In the genomic region with DNA sequence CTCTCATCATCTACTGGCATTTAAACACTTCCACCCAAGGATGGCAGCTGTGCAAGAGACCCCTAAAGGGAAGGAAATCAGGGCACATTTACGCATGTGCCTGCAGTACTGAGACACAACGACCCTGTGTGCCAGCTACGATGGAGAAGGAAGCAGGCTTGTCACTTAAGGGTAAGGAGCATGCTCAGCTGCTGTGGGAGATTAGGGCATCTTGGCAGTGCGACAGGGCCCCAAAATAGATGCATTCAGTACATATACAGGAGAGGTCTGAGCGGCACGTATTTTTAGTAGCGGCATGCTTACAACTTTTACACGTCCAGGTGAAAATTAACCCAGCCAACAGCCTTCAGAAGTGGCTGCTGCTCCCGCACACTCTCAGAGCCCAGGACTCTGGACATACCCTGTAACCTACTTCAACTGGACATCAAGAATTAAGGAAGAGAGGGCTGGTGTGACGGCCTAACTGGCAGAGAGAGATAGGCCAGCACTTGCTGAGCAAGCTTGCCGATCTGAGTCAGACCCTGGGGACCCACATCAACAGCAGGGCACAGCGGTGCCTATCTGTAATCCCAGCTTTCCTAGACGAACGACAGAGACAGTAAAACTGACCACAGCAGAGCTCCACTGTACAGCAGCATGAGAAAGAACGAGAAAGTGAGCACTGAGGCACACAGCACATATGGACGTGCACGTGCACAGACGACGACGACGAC, we compare ENCODE assay signal across 10 mouse cellular contexts. TPM values are rescaled to one million over a fixed set of nuclear protein-coding genes. Genes with fewer than 3 reads are reported as not detected.
A peak's percentile ranks its signal among the peaks of the same experiment; 100 is the strongest.
DNase-seq lines count a peak whose midpoint lies in the region; ATAC-seq and TF ChIP-seq lines count a peak whose summit lies in the region.
"Had no signal": no experiment of that assay in that cellular context is flagged by ENCODE, and none has a peak within 500 bp of the region (broad histone marks: within the 10 kb centered on the region; RNA-seq: fewer than 3 reads in every experiment).

No protein-coding gene starts in this region.

- no peak for TF ChIP-seq POLR2A in myocyte (IDR thresholded peaks at IDR 0.05; ENCODE audit: insufficient read length, low read depth)

- no peak overlapping the region for H3K4me3 ChIP-seq in midbrain, embryonic 12.5 days
- no peak overlapping the region for H3K4me3 ChIP-seq in midbrain, embryonic 10.5 days
- H3K4me3 ChIP-seq in heart, embryonic 14.5 days (ENCODE audit: control insufficient read depth in 1 of 2, insufficient read depth in 1 of 2, low read depth in 1 of 2, low read length in 2 of 2) = no peak overlapping the region
- no peak overlapping the region for H3K4me3 ChIP-seq in myocyte
- H3K4me3 ChIP-seq: embryonic facial prominence, embryonic 12.5 days; limb, embryonic 12.5 days had no signal

- peaks cover 90% of the 10 kb centered on the region for H3K79me2 ChIP-seq in myocyte (ENCODE audit: control insufficient read depth, insufficient read depth)

- H3K27me3 ChIP-seq in midbrain, embryonic 12.5 days = no peaks in the 10 kb centered on the region
- no peaks in the 10 kb centered on the region for H3K27me3 ChIP-seq in midbrain, embryonic 10.5 days (ENCODE audit: low read depth, poor library complexity, severe bottlenecking)
- H3K27me3 ChIP-seq in heart, embryonic 14.5 days (ENCODE audit: control insufficient read depth, insufficient read depth, low read length) = no peaks in the 10 kb centered on the region
- H3K27me3 ChIP-seq in myocyte (ENCODE audit: control insufficient read depth, insufficient read depth, insufficient read length) = no peaks in the 10 kb centered on the region
- H3K27me3 ChIP-seq: embryonic facial prominence, embryonic 12.5 days; limb, embryonic 12.5 days had no signal

- 0 out of 2 replicates have a peak overlapping the region, but pooled peaks have one; percentile 42 for H3K27ac ChIP-seq in midbrain, embryonic 12.5 days (replicated peaks)
- H3K27ac ChIP-seq in midbrain, embryonic 10.5 days (replicated peaks) = no peak overlapping the region
- H3K27ac ChIP-seq in heart, embryonic 14.5 days (replicated peaks in 1 of 2; ENCODE audit: control insufficient read depth in 1 of 2, insufficient read depth in 1 of 2, low read depth in 2 of 2, low read length in 2 of 2) = peak overlapping the region; percentile 78 to 94
- H3K27ac ChIP-seq: embryonic facial prominence, embryonic 12.5 days; limb, embryonic 12.5 days had no signal

- H3K9ac ChIP-seq in midbrain, embryonic 12.5 days (replicated peaks) = no peak overlapping the region
- H3K9ac ChIP-seq in heart, embryonic 14.5 days (ENCODE audit: low read length) = peak overlapping the region; percentile 64
- H3K9ac ChIP-seq: embryonic facial prominence, embryonic 12.5 days; limb, embryonic 12.5 days had no signal

- no peak overlapping the region for H3ac ChIP-seq in myocyte (ENCODE audit: control insufficient read depth, insufficient read length)

- no peak for ATAC-seq in midbrain, embryonic 12.5 days (ENCODE audit: low FRiP score, low read depth)
- ATAC-seq in heart, embryonic 14.5 days (ENCODE audit: insufficient number of reproducible peaks, insufficient read depth, low FRiP score, low read depth) = peak; percentile 77; the same call in 1 of the 2 replicates

- H3K4me2 ChIP-seq in midbrain, embryonic 12.5 days (replicated peaks) = no peak overlapping the region
- H3K4me2 ChIP-seq in heart, embryonic 14.5 days (ENCODE audit: low read length) = peak overlapping the region; percentile 55
- peak overlapping the region; percentile 10 for H3K4me2 ChIP-seq in myocyte (ENCODE audit: low read depth)
- H3K4me2 ChIP-seq: embryonic facial prominence, embryonic 12.5 days; limb, embryonic 12.5 days had no signal

- 84% methylated on average over 21 of the region's 21 CpGs for WGBS in midbrain, embryonic 12.5 days
- WGBS in midbrain, embryonic 10.5 days = 89% methylated on average over 21 of the region's 21 CpGs
- WGBS in heart, embryonic 14.5 days = 29% methylated on average over 21 of the region's 21 CpGs

- H3K4me1 ChIP-seq in midbrain, embryonic 12.5 days = peaks cover 40% of the 10 kb centered on the region
- H3K4me1 ChIP-seq in midbrain, embryonic 10.5 days = peaks cover 40% of the 10 kb centered on the region
- H3K4me1 ChIP-seq in heart, embryonic 14.5 days (ENCODE audit: control insufficient read depth in 2 of 2, insufficient read depth in 2 of 2, low read length in 2 of 2) = peaks cover 42 to 72% of the 10 kb centered on the region in 2 experiments

- no peaks in the 10 kb centered on the region for H3K9me3 ChIP-seq in midbrain, embryonic 12.5 days
- H3K9me3 ChIP-seq in midbrain, embryonic 10.5 days (replicated peaks) = no peaks in the 10 kb centered on the region
- no peaks in the 10 kb centered on the region for H3K9me3 ChIP-seq in heart, embryonic 14.5 days (ENCODE audit: control insufficient read depth, low read length)
- H3K9me3 ChIP-seq: embryonic facial prominence, embryonic 12.5 days; limb, embryonic 12.5 days had no signal

- H3K36me3 ChIP-seq in midbrain, embryonic 12.5 days = peaks cover 5% of the 10 kb centered on the region
- H3K36me3 ChIP-seq in midbrain, embryonic 10.5 days = peaks cover 23% of the 10 kb centered on the region
- H3K36me3 ChIP-seq in heart, embryonic 14.5 days (ENCODE audit: control insufficient read depth, insufficient read depth, low read length) = no peaks in the 10 kb centered on the region
- H3K36me3 ChIP-seq in myocyte (ENCODE audit: control insufficient read depth, insufficient read depth) = no peaks in the 10 kb centered on the region

- DNase-seq in cerebellum, adult 18-20 months = peak; percentile 62 to 63
- DNase-seq in cerebellum, adult 11 months = no peak
- DNase-seq in midbrain, embryonic 10.5 days (ENCODE audit: low spot score) = no peak
- DNase-seq in lung, postnatal 14 days = no peak
- DNase-seq in thymus, postnatal 36 days = no peak

TF ChIP-seq in myocyte, 11 proteins besides CTCF, POLR2A, EP300 and RAD21:
- no peak for TF ChIP-seq MAX (IDR thresholded peaks at IDR 0.05; ENCODE audit: low read depth)
- TF ChIP-seq MYOD1 (IDR thresholded peaks at IDR 0.05; ENCODE audit: control insufficient read depth in 1 of 3, insufficient read length in 2 of 3, low read depth in 2 of 3) = peak; percentile 43 to 81 (median 72)
- peak; percentile 36 to 64 (median 49) for TF ChIP-seq MYOG (IDR thresholded peaks at IDR 0.05; ENCODE audit: control insufficient read depth in 1 of 3, insufficient read depth in 1 of 3, insufficient read length in 2 of 3, low read depth in 2 of 3)
- TF ChIP-seq TCF3 (IDR thresholded peaks at IDR 0.05; ENCODE audit: insufficient read length, low read depth) = no peak
TF ChIP-seq in myocyte: peak in this region for 2.

RNA-seq across cellular contexts. Expression of a gene that starts 19.6 kb away (rescaled TPM):
- polyA plus RNA-seq in midbrain, embryonic 12.5 days (2016; fragmentation: Nextera tagmentation; extraction: Ambion mirVana) = 189 and 196 TPM in 2 replicates
- 90.0 and 109 TPM in 2 replicates for polyA plus RNA-seq in midbrain, embryonic 10.5 days (2016; fragmentation: Nextera tagmentation; extraction: Ambion mirVana)
- 52.9 and 67.0 TPM in 2 replicates for polyA plus RNA-seq in heart, embryonic 14.5 days (2014; fragmentation: Nextera tagmentation; extraction: Ambion mirVana)
- polyA plus RNA-seq in myocyte (2012; fragmentation: generic; extraction: Trizol) = 142 TPM

RNA-seq across cellular contexts. Expression of a gene that starts 31.3 kb away (rescaled TPM):
- polyA plus RNA-seq in midbrain, embryonic 12.5 days (2016; fragmentation: Nextera tagmentation; extraction: Ambion mirVana) = not detected in 2 replicates
- not detected in 2 replicates for polyA plus RNA-seq in midbrain, embryonic 10.5 days (2016; fragmentation: Nextera tagmentation; extraction: Ambion mirVana)
- polyA plus RNA-seq in heart, embryonic 14.5 days (2014; fragmentation: Nextera tagmentation; extraction: Ambion mirVana) = not detected in 2 replicates
- not detected for polyA plus RNA-seq in myocyte (2012; fragmentation: generic; extraction: Trizol)
- polyA plus RNA-seq: embryonic facial prominence, embryonic 12.5 days; limb, embryonic 12.5 days had no signal

RNA-seq across cellular contexts. Expression of a gene that starts 32.8 kb away (rescaled TPM):
- 694 and 702 TPM in 2 replicates for polyA plus RNA-seq in midbrain, embryonic 12.5 days (2016; fragmentation: Nextera tagmentation; extraction: Ambion mirVana)
- polyA plus RNA-seq in midbrain, embryonic 10.5 days (2016; fragmentation: Nextera tagmentation; extraction: Ambion mirVana) = 731 and 876 TPM in 2 replicates
- 624 and 715 TPM in 2 replicates for polyA plus RNA-seq in heart, embryonic 14.5 days (2014; fragmentation: Nextera tagmentation; extraction: Ambion mirVana)
- 3,606 TPM for polyA plus RNA-seq in myocyte (2012; fragmentation: generic; extraction: Trizol)

RNA-seq across cellular contexts. Expression of a gene that starts 38.1 kb away (rescaled TPM):
- polyA plus RNA-seq in midbrain, embryonic 12.5 days (2016; fragmentation: Nextera tagmentation; extraction: Ambion mirVana) = 18.9 and 20.7 TPM in 2 replicates
- 16.4 and 19.2 TPM in 2 replicates for polyA plus RNA-seq in midbrain, embryonic 10.5 days (2016; fragmentation: Nextera tagmentation; extraction: Ambion mirVana)
- polyA plus RNA-seq in heart, embryonic 14.5 days (2014; fragmentation: Nextera tagmentation; extraction: Ambion mirVana) = 18.5 and 24.2 TPM in 2 replicates
- polyA plus RNA-seq in myocyte (2012; fragmentation: generic; extraction: Trizol) = 46.0 TPM

RNA-seq across cellular contexts. Expression of a gene that starts 47.4 kb away (rescaled TPM):
- polyA plus RNA-seq in midbrain, embryonic 12.5 days (2016; fragmentation: Nextera tagmentation; extraction: Ambion mirVana) = 213 and 215 TPM in 2 replicates
- polyA plus RNA-seq in midbrain, embryonic 10.5 days (2016; fragmentation: Nextera tagmentation; extraction: Ambion mirVana) = 620 and 831 TPM in 2 replicates
- 113 and 126 TPM in 2 replicates for polyA plus RNA-seq in heart, embryonic 14.5 days (2014; fragmentation: Nextera tagmentation; extraction: Ambion mirVana)
- 60.9 TPM for polyA plus RNA-seq in myocyte (2012; fragmentation: generic; extraction: Trizol)

Comparison
In these comparisons a context has a peak if more than half of its experiments do, and no peak if none do; other contexts are left out.
1. DNase-seq: peak in cerebellum, adult 18-20 months (2 of 2); none in cerebellum, adult 11 months (single experiment), midbrain, embryonic 10.5 days (single experiment), lung, postnatal 14 days (single experiment) and thymus, postnatal 36 days (0 of 2).